Mouse (Mus musculus) myocyte (in vitro differentiated cells): ENCODE measurements around the gene Cog1. TPM values are rescaled to one million over a fixed set of nuclear protein-coding genes. Genes with fewer than 3 reads are reported as not detected.

Source experiments
- H3K27me3 ChIP-seq: one replicate; pipeline ENCODE4 v1.6.1; 2011; ENCODE audit not compliant: control insufficient read depth, insufficient read depth, insufficient read length
- H3K36me3 ChIP-seq: one replicate; pipeline ENCODE4 v1.6.1; 2011; ENCODE audit not compliant: control insufficient read depth, insufficient read depth
- H3K4me2 ChIP-seq: one replicate; pipeline ENCODE4 v1.6.1; 2011; ENCODE audit warnings: low read depth, control low read depth
- H3K4me3 ChIP-seq: one replicate; pipeline ENCODE4 v1.5.1; 2011; ENCODE audit warnings: mild to moderate bottlenecking, control low read depth, moderate library complexity
- H3K79me2 ChIP-seq: one replicate; pipeline ENCODE4 v1.6.1; 2011; ENCODE audit not compliant: control insufficient read depth, insufficient read depth
- H3ac ChIP-seq: one replicate; pipeline ENCODE4 v1.6.1; 2011; ENCODE audit not compliant: control insufficient read depth, insufficient read length
- CEBPB ChIP-seq: IDR thresholded peaks from 2 replicates; pipeline ENCODE4 v1.6.1; 2011; ENCODE audit warnings: mild to moderate bottlenecking, moderate library complexity; ENCODE audit not compliant: poor library complexity, insufficient read depth, severe bottlenecking
- E2F4 ChIP-seq: IDR thresholded peaks from one replicate; pipeline ENCODE4 v1.6.1; 2011; ENCODE audit warnings: mild to moderate bottlenecking, control low read depth, moderate library complexity; ENCODE audit not compliant: insufficient read depth
- MAX ChIP-seq: IDR thresholded peaks from one replicate; pipeline ENCODE4 v1.6.1; 2011; ENCODE audit warnings: low read depth, mild to moderate bottlenecking, control low read depth
- MYOD1 ChIP-seq, 3 experiments: IDR thresholded peaks; one replicate each; pipeline ENCODE4 v1.6.1; 2011; ENCODE audit warnings: control low read depth in 2 of 3, low read depth in 2 of 3, mild to moderate bottlenecking in 2 of 3, moderate library complexity in 1 of 3; ENCODE audit not compliant: insufficient read length in 2 of 3, control insufficient read depth in 1 of 3
- MYOG ChIP-seq, 3 experiments: IDR thresholded peaks; one replicate each; pipeline ENCODE4 v1.6.1; 2011; ENCODE audit warnings: control low read depth in 2 of 3, low read depth in 2 of 3, mild to moderate bottlenecking in 2 of 3; ENCODE audit not compliant: insufficient read length in 2 of 3, control insufficient read depth in 1 of 3, insufficient read depth in 1 of 3
- POLR2A ChIP-seq: IDR thresholded peaks from one replicate; pipeline ENCODE4 v1.6.1; 2011; ENCODE audit warnings: low read depth, mild to moderate bottlenecking, control low read depth, moderate library complexity; ENCODE audit not compliant: insufficient read length
- POLR2AphosphoS2 ChIP-seq: IDR thresholded peaks from one replicate; pipeline ENCODE4 v1.6.1; 2011; ENCODE audit warnings: low read depth, control low read depth; ENCODE audit not compliant: insufficient read length
- REST ChIP-seq: IDR thresholded peaks from one replicate; pipeline ENCODE4 v1.6.1; 2011; ENCODE audit warnings: mild to moderate bottlenecking, control low read depth, moderate library complexity; ENCODE audit not compliant: insufficient read depth, insufficient read length
- SRF ChIP-seq: IDR thresholded peaks from one replicate; pipeline ENCODE4 v1.6.1; 2011; ENCODE audit warnings: low read depth; ENCODE audit not compliant: control insufficient read depth, insufficient read length
- TCF12 ChIP-seq: IDR thresholded peaks from one replicate; pipeline ENCODE4 v1.6.1; 2011; ENCODE audit warnings: mild to moderate bottlenecking, control low read depth; ENCODE audit not compliant: poor library complexity, insufficient read depth, severe bottlenecking
- TCF3 ChIP-seq: IDR thresholded peaks from one replicate; pipeline ENCODE4 v1.6.1; 2011; ENCODE audit warnings: low read depth, control low read depth; ENCODE audit not compliant: insufficient read length
- USF1 ChIP-seq: IDR thresholded peaks from one replicate; pipeline ENCODE4 v1.6.1; 2011; ENCODE audit warnings: low read depth, mild to moderate bottlenecking, control low read depth, moderate library complexity
- polyA plus RNA-seq: library from polyadenylated mRNA; unstranded; fragments of >200 nt; fragmentation: generic; extraction: Trizol; gene quantifications from one replicate; pipeline ENCODE4 v1.2.1, GENCODE M21; 2012; ENCODE audit warnings: missing spikeins

Cog1 gene
- polyA plus RNA-seq, 1 experiment = 25.6 TPM

GRCm38 (mm10) chr11:113649353-113650210 lies 613 bp downstream of the Cog1 start, which contains the start of gene Slc39a11:
TSS of gene Slc39a11 (minus strand) at chr11:113650079.
- TF ChIP-seq MAX (no peak), POLR2A (peak; percentile 78)
- H3ac ChIP-seq = peak within 1 kb of the TSS; percentile 76
- H3K4me3 ChIP-seq = peak within 1 kb of the TSS; percentile 71
- H3K4me2 ChIP-seq = peak within 1 kb of the TSS; percentile 86
- H3K36me3 ChIP-seq = peaks cover 6% of the 10 kb centered on the region
- no peaks in the 10 kb centered on the region for H3K27me3 ChIP-seq
- H3K79me2 ChIP-seq = peaks cover 6% of the 10 kb centered on the region

- Histone ChIP-seq H3K4me3 (no peak overlapping the region), H3K4me2 (no peak overlapping the region)
Observed at GRCm38 (mm10) chr11:113651206-113651906, 2.4 kb downstream of the Cog1 start.

DNA sequence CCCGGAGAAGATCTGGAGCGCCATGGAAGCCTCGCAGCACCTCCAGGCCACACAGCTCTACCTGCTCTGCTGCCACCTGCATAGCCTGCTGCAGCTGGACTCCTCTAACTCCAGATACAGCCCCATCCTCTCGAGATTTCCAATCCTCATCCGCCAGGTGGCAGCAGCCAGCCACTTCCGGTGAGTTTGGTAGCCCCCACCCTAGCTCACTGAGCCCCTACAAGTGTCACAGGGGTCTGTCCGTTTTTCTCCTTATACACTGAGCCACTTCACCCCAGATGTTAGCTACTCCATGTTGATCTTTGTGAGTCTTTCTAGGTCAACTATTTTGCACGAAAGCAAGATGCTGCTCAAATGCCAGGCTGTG lies 2.9 kb downstream of the Cog1 start:
- Histone ChIP-seq H3K4me3 (no peak overlapping the region), H3ac (no peak overlapping the region), H3K36me3 (peaks cover 14% of the 10 kb centered on the region), H3K79me2 (peaks cover 6% of the 10 kb centered on the region), H3K4me2 (no peak overlapping the region), H3K27me3 (no peaks in the 10 kb centered on the region)
- no peak for TF ChIP-seq TCF12
- TF ChIP-seq MAX = no peak
- no peak for TF ChIP-seq CEBPB
- no peak for TF ChIP-seq TCF3
- TF ChIP-seq POLR2A = no peak

More at GRCm38 (mm10) chr11:113651206-113651906, 2.4 kb downstream of the Cog1 start:
- Histone ChIP-seq H3K36me3 (peaks cover 14% of the 10 kb centered on the region), H3K27me3 (no peaks in the 10 kb centered on the region), H3ac (no peak overlapping the region), H3K79me2 (peaks cover 6% of the 10 kb centered on the region)
- TF ChIP-seq POLR2A (no peak), REST (no peak), MYOD1 (IDR thresholded peaks at IDR 0.05; ENCODE audit: control insufficient read depth in 1 of 3, insufficient read length in 2 of 3, low read depth in 2 of 3) (no peak), USF1 (no peak), TCF3 (no peak), MAX (no peak), CEBPB (no peak), POLR2AphosphoS2 (no peak), SRF (no peak), E2F4 (no peak), MYOG (IDR thresholded peaks at IDR 0.05; ENCODE audit: control insufficient read depth in 1 of 3, insufficient read depth in 1 of 3, insufficient read length in 2 of 3, low read depth in 2 of 3) (no peak), TCF12 (no peak)

GRCm38 (mm10) chr11:113652516-113652915 lies 3.5 kb downstream of the Cog1 start:
- Histone ChIP-seq H3K27me3 (no peaks in the 10 kb centered on the region), H3ac (no peak overlapping the region), H3K79me2 (peaks cover 6% of the 10 kb centered on the region), H3K4me3 (no peak overlapping the region), H3K36me3 (peaks cover 14% of the 10 kb centered on the region), H3K4me2 (no peak overlapping the region)
- TF ChIP-seq MYOG (IDR thresholded peaks at IDR 0.05; ENCODE audit: control insufficient read depth in 1 of 3, insufficient read depth in 1 of 3, insufficient read length in 2 of 3, low read depth in 2 of 3) (no peak), MYOD1 (IDR thresholded peaks at IDR 0.05; ENCODE audit: control insufficient read depth in 1 of 3, insufficient read length in 2 of 3, low read depth in 2 of 3) (no peak), REST (no peak), TCF3 (no peak), E2F4 (no peak), SRF (no peak), TCF12 (no peak)

GRCm38 (mm10) chr11:113654105-113654504 lies 5.1 kb downstream of the Cog1 start:
- no peak overlapping the region for H3ac ChIP-seq
- no peak overlapping the region for H3K4me3 ChIP-seq
- TF ChIP-seq SRF = no peak
- no peak for TF ChIP-seq CEBPB
- no peak for TF ChIP-seq E2F4
- no peak for TF ChIP-seq MAX
- H3K79me2 ChIP-seq = peaks cover 3% of the 10 kb centered on the region
- H3K27me3 ChIP-seq = no peaks in the 10 kb centered on the region
- no peak overlapping the region for H3K4me2 ChIP-seq
- H3K36me3 ChIP-seq = peaks cover 14% of the 10 kb centered on the region
